Mouse (Mus musculus): ENCODE data around the gene Znrf4. TPM values are rescaled to one million over a fixed set of nuclear protein-coding genes. Genes with fewer than 3 reads are reported as not detected.

Gene Znrf4
- polyA plus RNA-seq, 1 experiment, result not detected

- Histone ChIP-seq H3K4me3 (ENCODE audit: low read depth, low read length) (no peak overlapping the region), H3K4me1 (ENCODE audit: control insufficient read depth, insufficient read depth, low read length) (peaks cover 7% of the 10 kb centered on the region), H3K27ac (ENCODE audit: insufficient read depth, low read length) (no peak overlapping the region), H3K36me3 (ENCODE audit: control insufficient read depth, insufficient read depth, low read length, poor library complexity, severe bottlenecking) (no peaks in the 10 kb centered on the region), H3K9me3 (replicated peaks; ENCODE audit: control insufficient read depth, insufficient read depth, low read length, poor library complexity, severe bottlenecking) (no peaks in the 10 kb centered on the region), H3K27me3 (ENCODE audit: control insufficient read depth, insufficient read depth, low read length, poor library complexity, severe bottlenecking) (no peaks in the 10 kb centered on the region), H3K9ac (ENCODE audit: low read depth, poor library complexity, severe bottlenecking) (no peak overlapping the region)
- TF ChIP-seq CTCF (IDR thresholded peaks at IDR 0.05; ENCODE audit: low read depth, low read length) (peak; percentile 99), EP300 (IDR thresholded peaks at IDR 0.05; ENCODE audit: insufficient read depth, low read depth, low read length) (no peak)
Observed at GRCm38 (mm10) chr17:56552781-56553363, 40.6 kb upstream of the Znrf4 start.

GRCm38 (mm10) chr17:56551841-56552581, 39.8 kb upstream of the Znrf4 start:
- Histone ChIP-seq H3K4me1 (ENCODE audit: control insufficient read depth, insufficient read depth, low read length) (peaks cover 7% of the 10 kb centered on the region), H3K36me3 (ENCODE audit: control insufficient read depth, insufficient read depth, low read length, poor library complexity, severe bottlenecking) (no peaks in the 10 kb centered on the region), H3K27ac (ENCODE audit: insufficient read depth, low read length) (no peak overlapping the region), H3K9me3 (replicated peaks; ENCODE audit: control insufficient read depth, insufficient read depth, low read length, poor library complexity, severe bottlenecking) (no peaks in the 10 kb centered on the region), H3K27me3 (ENCODE audit: control insufficient read depth, insufficient read depth, low read length, poor library complexity, severe bottlenecking) (no peaks in the 10 kb centered on the region), H3K4me3 (ENCODE audit: low read depth, low read length) (no peak overlapping the region), H3K9ac (ENCODE audit: low read depth, poor library complexity, severe bottlenecking) (no peak overlapping the region)
- TF ChIP-seq CTCF (IDR thresholded peaks at IDR 0.05; ENCODE audit: low read depth, low read length) (no peak), POLR2A (IDR thresholded peaks at IDR 0.05; ENCODE audit: insufficient read depth, low read length) (no peak), EP300 (IDR thresholded peaks at IDR 0.05; ENCODE audit: insufficient read depth, low read depth, low read length) (no peak)

- Histone ChIP-seq H3K27me3 (ENCODE audit: control insufficient read depth, insufficient read depth, low read length, poor library complexity, severe bottlenecking) (no peaks in the 10 kb centered on the region), H3K27ac (ENCODE audit: insufficient read depth, low read length) (no peak overlapping the region), H3K9ac (ENCODE audit: low read depth, poor library complexity, severe bottlenecking) (no peak overlapping the region), H3K4me3 (ENCODE audit: low read depth, low read length) (no peak overlapping the region), H3K9me3 (replicated peaks; ENCODE audit: control insufficient read depth, insufficient read depth, low read length, poor library complexity, severe bottlenecking) (no peaks in the 10 kb centered on the region), H3K36me3 (ENCODE audit: control insufficient read depth, insufficient read depth, low read length, poor library complexity, severe bottlenecking) (no peaks in the 10 kb centered on the region), H3K4me1 (ENCODE audit: control insufficient read depth, insufficient read depth, low read length) (peaks cover 7% of the 10 kb centered on the region)
- TF ChIP-seq POLR2A (IDR thresholded peaks at IDR 0.05; ENCODE audit: insufficient read depth, low read length) (no peak), EP300 (IDR thresholded peaks at IDR 0.05; ENCODE audit: insufficient read depth, low read depth, low read length) (no peak), CTCF (IDR thresholded peaks at IDR 0.05; ENCODE audit: low read depth, low read length) (no peak)
Observed at GRCm38 (mm10) chr17:56550784-56551475, 38.7 kb upstream of the Znrf4 start.

- Histone ChIP-seq H3K4me1 (ENCODE audit: control insufficient read depth, insufficient read depth, low read length) (peaks cover 7% of the 10 kb centered on the region), H3K36me3 (ENCODE audit: control insufficient read depth, insufficient read depth, low read length, poor library complexity, severe bottlenecking) (no peaks in the 10 kb centered on the region), H3K27me3 (ENCODE audit: control insufficient read depth, insufficient read depth, low read length, poor library complexity, severe bottlenecking) (no peaks in the 10 kb centered on the region), H3K9ac (ENCODE audit: low read depth, poor library complexity, severe bottlenecking) (no peak overlapping the region), H3K27ac (ENCODE audit: insufficient read depth, low read length) (no peak overlapping the region), H3K4me3 (ENCODE audit: low read depth, low read length) (no peak overlapping the region), H3K9me3 (replicated peaks; ENCODE audit: control insufficient read depth, insufficient read depth, low read length, poor library complexity, severe bottlenecking) (no peaks in the 10 kb centered on the region)
- TF ChIP-seq CTCF (IDR thresholded peaks at IDR 0.05; ENCODE audit: low read depth, low read length) (no peak), POLR2A (IDR thresholded peaks at IDR 0.05; ENCODE audit: insufficient read depth, low read length) (no peak), EP300 (IDR thresholded peaks at IDR 0.05; ENCODE audit: insufficient read depth, low read depth, low read length) (no peak)
Observed at GRCm38 (mm10) chr17:56548605-56549105, 36.4 kb upstream of the Znrf4 start.

GRCm38 (mm10) chr17:56547846-56548604, 35.8 kb upstream of the Znrf4 start:
- H3K4me1 ChIP-seq (ENCODE audit: control insufficient read depth, insufficient read depth, low read length), result peaks cover 7% of the 10 kb centered on the region
- no peak overlapping the region for H3K4me3 ChIP-seq (ENCODE audit: low read depth, low read length)
- TF ChIP-seq EP300 (IDR thresholded peaks at IDR 0.05; ENCODE audit: insufficient read depth, low read depth, low read length) (no peak), POLR2A (IDR thresholded peaks at IDR 0.05; ENCODE audit: insufficient read depth, low read length) (no peak), CTCF (IDR thresholded peaks at IDR 0.05; ENCODE audit: low read depth, low read length) (peak; percentile 54)
- no peaks in the 10 kb centered on the region for H3K9me3 ChIP-seq (replicated peaks; ENCODE audit: control insufficient read depth, insufficient read depth, low read length, poor library complexity, severe bottlenecking)
- H3K36me3 ChIP-seq (ENCODE audit: control insufficient read depth, insufficient read depth, low read length, poor library complexity, severe bottlenecking), result no peaks in the 10 kb centered on the region
- H3K27ac ChIP-seq (ENCODE audit: insufficient read depth, low read length), result no peak overlapping the region
- H3K9ac ChIP-seq (ENCODE audit: low read depth, poor library complexity, severe bottlenecking), result no peak overlapping the region
- H3K27me3 ChIP-seq (ENCODE audit: control insufficient read depth, insufficient read depth, low read length, poor library complexity, severe bottlenecking), result no peaks in the 10 kb centered on the region
